Mouse (Mus musculus): ENCODE data around the gene Klhdc7a.
"Not testable (repeated sequence)": the region's sequence is repeated elsewhere in the genome, so short reads cannot be mapped to it uniquely, and the experiment has no call there.

Gene Klhdc7a

GRCm38 (mm10) chr4:139967922-139968321, at the start of gene Klhdc7a:
Klhdc7a (minus strand) TSS chr4:139968026.
- DNase-seq = peak; percentile 70

- DNase-seq = no peak
Observed at GRCm38 (mm10) chr4:140015916-140016315, 48.1 kb upstream of the Klhdc7a start.

- DNase-seq = no peak
Observed at GRCm38 (mm10) chr4:140010728-140011470, 43.1 kb upstream of the Klhdc7a start.

GRCm38 (mm10) chr4:140004932-140005331, 37.1 kb upstream of the Klhdc7a start:
- DNase-seq = peak; percentile 9

- peak; percentile 28 for DNase-seq
Observed at GRCm38 (mm10) chr4:140004170-140004569, 36.3 kb upstream of the Klhdc7a start.

GRCm38 (mm10) chr4:140002069-140002468, 34.2 kb upstream of the Klhdc7a start:
- no peak for DNase-seq

- DNase-seq = no peak
Observed at GRCm38 (mm10) chr4:140000911-140001310, 33.1 kb upstream of the Klhdc7a start.

- DNase-seq = no peak
Observed at GRCm38 (mm10) chr4:139999033-139999432, 31.2 kb upstream of the Klhdc7a start.

- no peak for DNase-seq
Observed at GRCm38 (mm10) chr4:139995659-139996058, 27.8 kb upstream of the Klhdc7a start.

- no peak for DNase-seq
Observed at GRCm38 (mm10) chr4:139993111-139993755, 25.4 kb upstream of the Klhdc7a start.

- no peak for DNase-seq
Observed at GRCm38 (mm10) chr4:139986913-139987312, 19.1 kb upstream of the Klhdc7a start.

GRCm38 (mm10) chr4:139978716-139979115, 10.9 kb upstream of the Klhdc7a start:
- DNase-seq = peak; percentile 27

- no peak for DNase-seq
Observed at GRCm38 (mm10) chr4:139977308-139977781, 9.5 kb upstream of the Klhdc7a start.

GRCm38 (mm10) chr4:139974506-139974905, 6.7 kb upstream of the Klhdc7a start:
- no peak for DNase-seq

GRCm38 (mm10) chr4:139967475-139967891, 343 bp downstream of the Klhdc7a start:
- peak; percentile 49 for DNase-seq

GRCm38 (mm10) chr4:139966981-139967380, 845 bp downstream of the Klhdc7a start:
- no peak for DNase-seq

- DNase-seq = no peak
Observed at GRCm38 (mm10) chr4:139965596-139966185, 2.1 kb downstream of the Klhdc7a start.

GRCm38 (mm10) chr4:139964406-139964805, 3.4 kb downstream of the Klhdc7a start:
- no peak for DNase-seq

- no peak for DNase-seq
Observed at GRCm38 (mm10) chr4:139963911-139964310, 3.9 kb downstream of the Klhdc7a start.

GRCm38 (mm10) chr4:139963059-139963458, 4.8 kb downstream of the Klhdc7a start:
- no peak for DNase-seq

GRCm38 (mm10) chr4:139961816-139962215, 6.0 kb downstream of the Klhdc7a start:
- no peak for DNase-seq

- not testable (repeated sequence) for DNase-seq
Observed at GRCm38 (mm10) chr4:139961329-139961728, 6.5 kb downstream of the Klhdc7a start.

GRCm38 (mm10) chr4:139960724-139961315, 7.0 kb downstream of the Klhdc7a start:
- DNase-seq = no peak
